Mouse (Mus musculus): ENCODE measurements around the gene Fgf4.
A peak's percentile ranks its signal among the peaks of the same experiment; 100 is the strongest.
"Not testable (repeated sequence)": the region's sequence is repeated elsewhere in the genome, so short reads cannot be mapped to it uniquely, and the experiment has no call there.

The Fgf4 gene

GRCm38 (mm10) chr7:144867602-144868001, 20.4 kb downstream of the Fgf4 start:
- DNase-seq = no peak

DNA sequence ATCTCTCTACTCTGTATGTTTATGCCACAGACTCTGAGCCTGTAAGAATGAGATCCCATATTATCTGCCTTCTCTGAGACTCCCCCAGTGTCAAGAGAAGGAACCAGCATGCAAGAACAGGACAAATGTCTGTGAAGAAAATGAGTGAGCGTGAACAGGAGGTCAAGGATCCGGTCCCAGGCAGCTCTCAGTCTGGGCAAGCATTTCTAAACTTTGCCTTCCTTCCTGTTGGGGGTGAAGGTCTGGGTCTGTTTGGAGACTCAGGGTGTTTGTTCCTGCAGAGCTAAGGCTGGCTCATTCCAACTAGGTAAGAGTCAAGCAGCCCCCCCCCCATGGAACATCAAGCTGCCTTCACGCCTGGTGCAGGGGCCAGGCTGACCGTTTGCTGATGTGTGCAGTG, 25.3 kb downstream of the Fgf4 start:
- no peak for DNase-seq

DNA sequence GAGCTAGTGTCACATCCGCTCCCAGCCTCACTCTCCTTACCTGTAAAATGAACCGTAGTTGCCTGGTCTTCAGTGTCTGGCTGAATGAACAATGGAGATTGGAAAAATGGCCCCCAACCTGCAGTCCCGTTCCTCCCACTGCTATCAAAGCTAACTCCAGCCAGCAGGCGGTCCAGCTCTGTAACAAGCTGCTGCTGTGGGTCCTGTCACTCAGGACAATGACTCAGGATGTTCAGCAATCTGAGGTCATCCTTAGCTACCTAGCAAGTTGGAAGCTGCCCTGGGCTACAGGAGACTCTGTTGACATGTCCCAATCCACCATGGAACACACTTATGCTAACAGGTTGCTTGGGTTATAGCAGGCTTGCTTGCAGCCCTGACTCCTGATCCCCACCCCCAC, 26.0 kb downstream of the Fgf4 start:
- no peak for DNase-seq

DNA sequence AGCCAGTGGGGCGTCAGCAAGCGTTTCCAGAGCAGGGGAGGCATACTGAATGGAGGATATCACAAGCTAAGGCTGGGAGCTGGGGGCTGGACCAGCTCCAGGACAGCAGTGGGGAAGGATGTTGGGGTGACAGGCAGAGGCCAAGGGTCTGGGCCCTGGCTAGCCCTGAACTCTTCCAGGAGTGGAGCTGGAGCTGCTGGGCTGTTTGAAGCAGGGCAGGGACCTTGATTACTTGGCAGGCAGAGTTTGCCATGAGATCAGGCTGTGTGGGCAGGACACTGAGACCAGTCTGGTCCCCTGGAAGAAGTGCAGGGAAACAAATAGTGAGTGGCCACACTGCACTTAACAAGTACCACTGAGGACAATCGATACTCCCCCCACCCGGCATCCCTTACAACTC, 27.1 kb downstream of the Fgf4 start:
- DNase-seq = no peak

- DNase-seq = no peak
These were observed 31.2 kb downstream of the Fgf4 start for GRCm38 (mm10) chr7:144878401-144878800.

- DNase-seq = no peak
These were observed 35.9 kb downstream of the Fgf4 start for GRCm38 (mm10) chr7:144883106-144883505.

GRCm38 (mm10) chr7:144887672-144888071, 40.5 kb downstream of the Fgf4 start:
- no peak for DNase-seq

DNA sequence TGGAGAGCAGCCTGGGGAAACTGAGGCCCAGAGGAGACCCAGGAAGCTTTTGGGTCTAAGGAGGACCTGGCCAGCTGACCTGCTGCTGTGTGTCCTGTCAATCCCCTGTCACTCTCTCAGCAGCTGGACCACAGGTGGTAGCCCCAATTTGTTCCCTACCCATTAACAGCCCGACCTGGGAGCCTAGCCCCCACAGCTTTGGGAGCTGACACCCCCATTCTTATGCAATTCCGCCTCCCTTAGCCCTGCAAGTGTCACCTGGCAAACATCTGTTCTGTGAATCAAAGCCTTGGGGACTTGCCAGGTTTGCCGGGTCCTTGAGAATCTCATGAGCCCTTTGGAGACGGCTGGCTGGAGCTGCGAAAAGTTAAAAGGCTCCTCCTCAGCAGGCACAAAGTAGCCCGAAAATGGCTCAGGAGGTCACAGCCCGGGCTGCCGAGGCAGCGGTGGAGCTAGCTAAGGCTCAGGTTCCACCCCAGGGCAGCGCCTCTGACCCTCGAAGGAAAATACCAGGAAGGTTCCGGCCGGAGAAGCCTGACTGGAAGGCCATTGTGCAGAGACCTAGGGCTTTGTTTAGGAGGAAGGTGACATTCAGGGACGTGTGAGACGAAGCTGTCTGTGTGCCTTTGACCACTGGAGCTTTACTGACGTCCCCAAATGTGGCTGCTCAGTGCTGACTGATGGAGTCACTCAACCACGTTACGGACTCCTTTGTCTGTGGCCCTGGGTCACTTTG, 41.6 kb downstream of the Fgf4 start:
- DNase-seq = no peak

- not testable (repeated sequence) for DNase-seq
These were observed 43.5 kb downstream of the Fgf4 start for GRCm38 (mm10) chr7:144890661-144891060.

DNA sequence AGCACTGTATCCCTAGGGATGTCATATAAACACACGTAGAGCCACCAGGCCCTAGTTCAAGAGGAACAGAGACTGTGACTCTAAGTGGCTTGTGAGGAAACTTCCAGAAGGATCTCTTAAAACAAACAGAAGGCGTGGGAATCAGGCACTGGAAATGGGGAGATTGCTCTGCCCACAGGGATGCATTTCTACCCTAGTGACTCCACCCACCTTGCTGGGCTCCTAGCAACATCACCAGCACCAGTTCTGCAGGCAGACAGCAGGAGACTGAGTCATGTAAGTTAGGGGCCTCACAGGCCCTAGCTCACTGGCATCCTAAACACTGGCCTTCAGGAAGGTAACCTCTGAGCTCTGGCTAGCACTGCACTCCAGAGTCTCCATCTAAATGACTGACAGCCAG, 44.7 kb downstream of the Fgf4 start:
- no peak for DNase-seq

- no peak for DNase-seq
These were observed 45.2 kb downstream of the Fgf4 start for GRCm38 (mm10) chr7:144892322-144892721.

GRCm38 (mm10) chr7:144894191-144894590, 47.0 kb downstream of the Fgf4 start:
- DNase-seq = peak; percentile 12

DNA sequence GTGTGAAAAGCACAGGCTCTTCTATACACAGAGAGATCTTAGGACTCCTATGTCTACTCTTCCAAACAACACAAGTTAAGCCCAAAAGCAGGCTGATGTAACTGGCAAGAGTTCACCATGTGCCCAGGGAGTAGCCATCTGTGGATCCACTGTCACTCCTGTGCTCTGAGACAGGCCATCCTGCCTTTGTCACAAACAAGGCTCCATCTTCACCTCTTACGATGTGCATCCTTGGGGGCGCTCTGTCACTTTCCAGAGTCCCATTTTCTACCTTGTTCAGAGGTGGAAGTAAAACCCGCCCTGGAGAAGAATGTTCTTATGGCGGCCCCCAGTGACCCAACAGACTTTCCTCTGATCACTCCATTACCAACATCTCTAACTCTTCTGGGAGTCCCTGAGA, 47.5 kb downstream of the Fgf4 start:
- DNase-seq = no peak

DNA sequence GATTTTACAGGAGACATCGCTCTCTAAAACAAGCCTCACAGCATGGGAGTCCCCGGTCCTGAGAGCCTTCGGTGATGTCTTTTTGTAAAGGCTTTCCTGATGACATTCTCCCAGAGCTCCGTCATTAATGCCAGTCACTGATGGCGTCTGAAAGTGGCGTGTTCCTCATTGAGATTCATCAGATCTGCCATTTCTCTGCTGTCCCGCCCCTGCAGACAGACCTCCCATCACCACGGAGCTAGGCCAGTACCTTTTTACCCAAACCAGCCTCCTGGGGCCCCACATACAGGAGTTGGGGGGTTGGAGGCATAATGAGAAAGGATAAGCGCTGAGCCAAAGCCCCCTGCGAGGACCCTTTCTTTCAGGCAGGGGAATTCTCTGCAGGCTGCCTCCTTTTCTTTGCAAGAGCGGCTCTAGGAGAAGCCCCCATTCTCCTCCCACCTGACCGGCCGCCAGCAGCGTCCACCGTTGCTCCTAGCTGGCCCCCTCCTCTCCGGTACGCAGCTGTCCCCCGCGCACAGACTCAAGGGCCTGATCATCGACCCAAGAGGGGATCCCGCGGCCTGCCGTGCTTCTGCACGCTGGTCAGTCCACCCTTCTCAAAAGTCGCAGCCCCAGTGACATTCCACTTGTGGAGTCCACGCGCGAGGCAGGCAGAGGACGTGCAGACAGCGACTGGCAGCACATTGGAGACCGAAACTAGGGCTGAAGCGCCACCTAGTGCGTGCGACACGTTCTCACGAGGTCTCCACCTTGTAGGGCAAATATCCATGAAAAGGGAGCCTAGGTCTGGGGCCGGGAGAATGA, 48.3 kb downstream of the Fgf4 start:
- peak; percentile 62 for DNase-seq

- no peak for DNase-seq
These were observed 49.4 kb downstream of the Fgf4 start, which contains the start of gene Fgf15 for GRCm38 (mm10) chr7:144896294-144897218. Gene Fgf15, plus strand, starts transcription at chr7:144896531.

- no peak for DNase-seq
These were observed 51.3 kb downstream of the Fgf4 start for GRCm38 (mm10) chr7:144898506-144898905.

DNA sequence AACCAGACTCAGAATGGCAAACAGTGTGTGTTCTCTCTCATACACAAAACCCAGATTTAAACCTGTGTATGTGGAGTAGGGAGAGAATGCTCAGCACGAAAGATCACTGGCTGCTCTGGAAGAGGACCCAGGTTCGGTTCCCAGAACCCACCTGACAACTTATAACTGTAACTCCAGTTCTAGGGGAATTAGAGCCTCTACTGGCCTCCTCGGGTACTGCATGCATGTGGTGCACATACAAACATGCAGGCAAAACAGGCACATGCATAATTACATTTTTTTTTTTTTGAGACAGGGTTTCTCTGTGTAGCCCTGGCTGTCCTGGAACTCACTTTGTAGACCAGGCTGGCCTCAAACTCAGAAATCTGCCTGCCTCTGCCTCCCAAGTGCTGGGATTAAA, 58.3 kb downstream of the Fgf4 start:
- DNase-seq = not testable (repeated sequence)

- peak; percentile 58 for DNase-seq
These were observed 59.7 kb downstream of the Fgf4 start for GRCm38 (mm10) chr7:144906708-144907397.

GRCm38 (mm10) chr7:144907793-144908192, 60.6 kb downstream of the Fgf4 start:
- no peak for DNase-seq

DNA sequence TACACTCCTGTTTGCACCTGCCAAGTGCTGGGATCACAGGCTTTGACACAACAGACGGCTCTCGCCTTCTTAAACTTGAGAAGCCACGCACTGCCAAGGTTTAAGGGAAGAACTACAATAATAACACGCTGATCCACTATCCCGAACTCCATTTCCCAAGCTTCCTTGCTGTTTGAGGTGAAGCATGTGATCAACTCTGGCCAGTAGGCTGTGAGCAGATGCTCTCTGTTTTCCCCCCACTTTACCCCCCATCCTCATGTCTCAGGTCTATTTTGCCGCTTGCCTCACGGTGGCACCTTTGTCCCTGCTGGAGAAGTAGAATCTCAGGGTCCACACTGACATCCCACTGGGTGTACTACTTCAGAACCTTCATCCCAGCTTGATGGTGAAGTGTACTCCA, 61.5 kb downstream of the Fgf4 start:
- DNase-seq = no peak

GRCm38 (mm10) chr7:144911121-144911520, 64.0 kb downstream of the Fgf4 start:
- no peak for DNase-seq

DNA sequence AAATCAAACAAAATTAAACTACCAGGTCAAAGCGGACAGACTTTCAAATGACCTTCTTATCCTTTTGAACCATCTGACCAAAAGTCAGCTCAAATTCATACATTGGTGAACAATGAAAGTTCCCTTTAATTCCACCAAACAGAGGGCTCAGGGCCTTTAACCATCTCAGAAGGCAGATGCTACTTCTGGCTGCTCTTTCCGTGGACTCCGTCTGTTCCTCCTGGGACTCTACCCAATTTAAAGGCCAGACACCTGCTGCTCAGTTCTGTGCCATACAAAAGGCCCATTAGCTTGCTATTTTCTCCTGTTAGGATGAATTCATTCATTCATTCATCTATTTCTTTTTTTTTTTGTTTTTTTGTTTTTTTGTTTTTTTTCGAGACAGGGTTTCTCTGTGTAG, 65.7 kb downstream of the Fgf4 start:
- peak; percentile 67 for DNase-seq

Measured in cerebellum, adult 8-10 months (tissue).